Mouse (Mus musculus) spleen, postnatal 10 days (tissue): ENCODE data around the gene Hcn1.

ENCODE experiments used
- DNase-seq, 2 experiments: peaks; one replicate each; pipeline ENCODE4 v3.0.0; 2021 to 2022; ENCODE audit warnings: low spot score in 2 of 2

The Hcn1 gene

GRCm38 (mm10) chr13:117602181-117602580, at the start of gene Hcn1:
Gene Hcn1 (plus strand): TSS chr13:117602320.
- DNase-seq = peak; percentile 20 to 48

- DNase-seq = no peak
Observed at GRCm38 (mm10) chr13:117567251-117567650, 34.9 kb upstream of the Hcn1 start.

GRCm38 (mm10) chr13:117571747-117572146, 30.4 kb upstream of the Hcn1 start:
- DNase-seq = no peak

GRCm38 (mm10) chr13:117594494-117595182, 7.5 kb upstream of the Hcn1 start:
- no peak for DNase-seq

GRCm38 (mm10) chr13:117595183-117595532, 7.0 kb upstream of the Hcn1 start:
- DNase-seq = no peak

- DNase-seq = no peak
Observed at GRCm38 (mm10) chr13:117601331-117601965, 672 bp upstream of the Hcn1 start.

- peak in 1 of 2 experiments; percentile 14 for DNase-seq
Observed at GRCm38 (mm10) chr13:117602617-117603358, 668 bp downstream of the Hcn1 start.

- DNase-seq = no peak
Observed at GRCm38 (mm10) chr13:117603421-117603820, 1.3 kb downstream of the Hcn1 start.

GRCm38 (mm10) chr13:117604073-117604472, 2.0 kb downstream of the Hcn1 start:
- no peak for DNase-seq

- DNase-seq = no peak
Observed at GRCm38 (mm10) chr13:117604971-117605750, 3.0 kb downstream of the Hcn1 start.

- DNase-seq = no peak
Observed at GRCm38 (mm10) chr13:117611881-117612280, 9.8 kb downstream of the Hcn1 start.

GRCm38 (mm10) chr13:117619544-117619943, 17.4 kb downstream of the Hcn1 start:
- DNase-seq = no peak

GRCm38 (mm10) chr13:117657501-117657900, 55.4 kb downstream of the Hcn1 start:
- no peak for DNase-seq

GRCm38 (mm10) chr13:117658414-117659175, 56.5 kb downstream of the Hcn1 start:
- no peak for DNase-seq

GRCm38 (mm10) chr13:117659511-117659910, 57.4 kb downstream of the Hcn1 start:
- DNase-seq = no peak

- DNase-seq = no peak
Observed at GRCm38 (mm10) chr13:117662661-117663060, 60.5 kb downstream of the Hcn1 start.

GRCm38 (mm10) chr13:117669303-117669702, 67.2 kb downstream of the Hcn1 start:
- no peak for DNase-seq

- DNase-seq = no peak
Observed at GRCm38 (mm10) chr13:117671851-117672250, 69.7 kb downstream of the Hcn1 start.

GRCm38 (mm10) chr13:117676418-117676817, 74.3 kb downstream of the Hcn1 start:
- DNase-seq = no peak

GRCm38 (mm10) chr13:117687670-117688069, 85.5 kb downstream of the Hcn1 start:
- DNase-seq = no peak

- no peak for DNase-seq
Observed at GRCm38 (mm10) chr13:117694729-117695332, 92.7 kb downstream of the Hcn1 start.
